Comparison of ENCODE assay signal across 22 mouse cellular contexts in genomic region chr10:128051589-128051988, GRCm38 (mm10). TPM values are rescaled to one million over a fixed set of nuclear protein-coding genes. Genes with fewer than 3 reads are reported as not detected.
DNase-seq lines count a peak whose midpoint lies in the region; ATAC-seq and TF ChIP-seq lines count a peak whose summit lies in the region.
"Had no signal": no experiment of that assay in that cellular context is flagged by ENCODE, and none has a peak within 500 bp of the region (broad histone marks: within the 10 kb centered on the region; RNA-seq: fewer than 3 reads in every experiment).

No protein-coding gene starts in this region.

- in situ Hi-C loops in CH12.LX (cut with MboI; ENCODE audit: low pct_ligation_motif_present, low pct_unique_long_range_greater_than_20kb, low sequenced_read_pairs), result no loop called here

- no peak for TF ChIP-seq EP300 in CH12.LX (IDR thresholded peaks at IDR 0.05; ENCODE audit: low read length)
- no peak for TF ChIP-seq EP300 in stomach, postnatal 0 days (optimal IDR thresholded peaks at IDR 0.05)

- no peak for ATAC-seq in stomach, postnatal 0 days (ENCODE audit: low FRiP score, low TSS enrichment)
- ATAC-seq in hindbrain, embryonic 12.5 days (ENCODE audit: low FRiP score), result no peak
- ATAC-seq: activated CD4-positive, CD25-positive, alpha-beta regulatory T cell, adult 4 months; CD4-positive, CD25-positive, alpha-beta regulatory T cell, adult 4 months; Patski had no signal

- H3K4me1 ChIP-seq in CH12.LX (ENCODE audit: control insufficient read depth in 1 of 2, insufficient read depth in 2 of 2), result no peaks in the 10 kb centered on the region
- no peaks in the 10 kb centered on the region for H3K4me1 ChIP-seq in stomach, postnatal 0 days (replicated peaks; ENCODE audit: control insufficient read depth, insufficient read depth)
- H3K4me1 ChIP-seq in hindbrain, embryonic 12.5 days, result no peaks in the 10 kb centered on the region

- H3K9ac ChIP-seq in CH12.LX (ENCODE audit: insufficient read depth, low read depth), result no peak overlapping the region
- H3K9ac ChIP-seq in stomach, postnatal 0 days (ENCODE audit: low read length), result no peak overlapping the region
- no peak overlapping the region for H3K9ac ChIP-seq in hindbrain, embryonic 12.5 days

- H3K4me2 ChIP-seq in CH12.LX (ENCODE audit: insufficient read depth, low read depth, poor library complexity, severe bottlenecking), result no peak overlapping the region
- no peak overlapping the region for H3K4me2 ChIP-seq in myocyte (ENCODE audit: low read depth)
- H3K4me2 ChIP-seq in stomach, postnatal 0 days (replicated peaks; ENCODE audit: low read depth), result no peak overlapping the region
- no peak overlapping the region for H3K4me2 ChIP-seq in hindbrain, embryonic 12.5 days (replicated peaks)

- no peak overlapping the region for H3K27ac ChIP-seq in CH12.LX (ENCODE audit: insufficient read depth, low read depth)
- H3K27ac ChIP-seq in stomach, postnatal 0 days (replicated peaks), result no peak overlapping the region
- H3K27ac ChIP-seq in hindbrain, embryonic 12.5 days, result no peak overlapping the region

- no peak for TF ChIP-seq CTCF in CH12.LX (conservative IDR thresholded peaks at IDR 0.05 in 1 of 2, IDR thresholded peaks at IDR 0.05 in 1 of 2; ENCODE audit: low read depth in 2 of 2, low read length in 2 of 2)
- TF ChIP-seq CTCF in stomach, postnatal 0 days (IDR thresholded peaks at IDR 0.05; ENCODE audit: low read depth), result no peak

- dilution Hi-C loops in CH12.LX (cut with MboI; ENCODE audit: extremely low pct_ligation_motif_present, extremely low pct_unique_long_range_greater_than_20kb, low sequenced_read_pairs), result no loop called here

- H3K4me3 ChIP-seq in CH12.LX (replicated peaks in 1 of 3; ENCODE audit: low read depth in 2 of 3, low read length in 2 of 3, poor library complexity in 1 of 3), result no peak overlapping the region
- no peak overlapping the region for H3K4me3 ChIP-seq in myocyte
- H3K4me3 ChIP-seq in stomach, postnatal 0 days (ENCODE audit: low read depth, low read length), result no peak overlapping the region
- H3K4me3 ChIP-seq in hindbrain, embryonic 12.5 days, result no peak overlapping the region

- H3K27me3 ChIP-seq in CH12.LX (replicated peaks) (no peaks in the 10 kb centered on the region), myocyte (ENCODE audit: control insufficient read depth, insufficient read depth, insufficient read length) (no peaks in the 10 kb centered on the region)
- no peaks in the 10 kb centered on the region for H3K27me3 ChIP-seq in stomach, postnatal 0 days (ENCODE audit: control insufficient read depth, insufficient read depth, low read length)
- no peaks in the 10 kb centered on the region for H3K27me3 ChIP-seq in hindbrain, embryonic 12.5 days
- H3K27me3 ChIP-seq: Patski had no signal

- no peak overlapping the region for H3ac ChIP-seq in myocyte (ENCODE audit: control insufficient read depth, insufficient read length)

- 0 out of 2 replicates have a peak, but pooled peaks cover 4% of the 10 kb centered on the region for H3K79me2 ChIP-seq in CH12.LX (replicated peaks; ENCODE audit: control insufficient read depth, extremely low read depth, insufficient read depth, poor library complexity, severe bottlenecking)
- H3K79me2 ChIP-seq in myocyte (ENCODE audit: control insufficient read depth, insufficient read depth), result no peaks in the 10 kb centered on the region

- peaks cover 29 to 45% of the 10 kb centered on the region in 2 experiments for H3K36me3 ChIP-seq in CH12.LX (replicated peaks in 1 of 2; ENCODE audit: control insufficient read depth in 1 of 2, insufficient read depth in 1 of 2, low read length in 1 of 2)
- peaks cover 37% of the 10 kb centered on the region for H3K36me3 ChIP-seq in myocyte (ENCODE audit: control insufficient read depth, insufficient read depth)
- H3K36me3 ChIP-seq in stomach, postnatal 0 days (ENCODE audit: control insufficient read depth, insufficient read depth, low read length), result peaks cover 10% of the 10 kb centered on the region
- H3K36me3 ChIP-seq in hindbrain, embryonic 12.5 days, result peaks cover 44% of the 10 kb centered on the region

- 0 out of 2 replicates have a peak, but pooled peaks have one; percentile 11 for TF ChIP-seq POLR2A in CH12.LX (IDR thresholded peaks at IDR 0.05; ENCODE audit: low read depth, low read length)
- no peak for TF ChIP-seq POLR2A in myocyte (IDR thresholded peaks at IDR 0.05; ENCODE audit: insufficient read length, low read depth)

- no peak for TF ChIP-seq RAD21 in CH12.LX (IDR thresholded peaks at IDR 0.05; ENCODE audit: low read depth, low read length)

- 93% methylated on average over 5 of the region's 5 CpGs for WGBS in stomach, postnatal 0 days
- WGBS in hindbrain, embryonic 12.5 days, result over 99% methylated on average over 5 of the region's 5 CpGs

- peak; percentile 74 for DNase-seq in heart, adult 11 months
- DNase-seq in heart, adult 8-10 months (ENCODE audit: low spot score), result no peak
- no peak for DNase-seq in CH12.LX (ENCODE audit: extremely low read depth)
- DNase-seq in stomach, postnatal 0 days (ENCODE audit: low spot score), result peak; percentile 12
- DNase-seq in urinary bladder, adult 18-20 months (ENCODE audit: low spot score in 2 of 2), result no peak
- DNase-seq in cerebellum, adult 11 months, result no peak
- DNase-seq: adrenal gland, adult 2 months; adrenal gland, adult 8-10 months; adrenal gland, postnatal 10 days; adrenal gland, postnatal 14 days; adrenal gland, postnatal 25 days; adrenal gland, postnatal 36 days; B cell, adult 2 months; cerebellum, adult 11-12 months; cerebellum, adult 18-20 months; cerebellum, adult 2 months had no signal

- no peaks in the 10 kb centered on the region for H3K9me3 ChIP-seq in CH12.LX (replicated peaks; ENCODE audit: low read length)
- H3K9me3 ChIP-seq in stomach, postnatal 0 days (ENCODE audit: control insufficient read depth, low read length), result no peaks in the 10 kb centered on the region
- no peaks in the 10 kb centered on the region for H3K9me3 ChIP-seq in hindbrain, embryonic 12.5 days (replicated peaks)
- H3K9me3 ChIP-seq: G1E had no signal

TF ChIP-seq in CH12.LX, 34 proteins besides CTCF, POLR2A, EP300 and RAD21 (continues in another document):
- no peak for TF ChIP-seq BHLHE40 (IDR thresholded peaks at IDR 0.05; ENCODE audit: low read depth, low read length)
- no peak for TF ChIP-seq UBTF (IDR thresholded peaks at IDR 0.05; ENCODE audit: low read depth, low read length)
- no peak for TF ChIP-seq ZKSCAN1 (IDR thresholded peaks at IDR 0.05; ENCODE audit: borderline replicate concordance, low read depth, low read length)
- no peak for TF ChIP-seq POLR2AphosphoS2 (IDR thresholded peaks at IDR 0.05; ENCODE audit: low read depth, low read length)
- no peak for TF ChIP-seq RCOR1 (conservative IDR thresholded peaks at IDR 0.05; ENCODE audit: low read depth, low read length)

TF ChIP-seq in myocyte, 11 proteins besides CTCF, POLR2A, EP300 and RAD21:
- peak; percentile 52 for TF ChIP-seq POLR2AphosphoS2 (IDR thresholded peaks at IDR 0.05; ENCODE audit: insufficient read length, low read depth)
- TF ChIP-seq REST (IDR thresholded peaks at IDR 0.05; ENCODE audit: insufficient read depth, insufficient read length), result no peak
- TF ChIP-seq CEBPB (IDR thresholded peaks at IDR 0.05; ENCODE audit: insufficient read depth, poor library complexity, severe bottlenecking), result no peak

RNA-seq across cellular contexts. Expression of gene Ptges3, which starts 7.2 kb away (rescaled TPM):
- 100 to 1,000 TPM in 1 of 4 experiments, 10 to 100 TPM in 3; 77.8 to 104 (median 91.6) TPM for total RNA-seq in heart, adult 8-10 months (2022)
- total RNA-seq in CH12.LX (2012; rRNA removed) (124 and 176 TPM in 2 replicates), CH12.LX (2014; rRNA removed) (196 and 210 TPM in 2 replicates)
- polyA plus RNA-seq in CH12.LX (2012; ENCODE audit: insufficient read length, low read depth) (247 and 274 TPM in 2 replicates), myocyte (2012; fragmentation: generic; extraction: Trizol) (84.3 TPM)
- 297 and 316 TPM in 2 replicates for polyA plus RNA-seq in stomach, postnatal 0 days (2015; fragmentation: Nextera tagmentation; extraction: Ambion mirVana)
- polyA plus RNA-seq in hindbrain, embryonic 12.5 days (2016; fragmentation: Nextera tagmentation; extraction: Ambion mirVana), result 495 and 513 TPM in 2 replicates

RNA-seq across cellular contexts. Expression of gene Naca, which starts 16.2 kb away (rescaled TPM):
- 100 to 1,000 TPM; 503 to 580 (median 537) TPM for total RNA-seq in heart, adult 8-10 months (2022)
- total RNA-seq in CH12.LX (2012; rRNA removed) (1,257 and 1,396 TPM in 2 replicates), CH12.LX (2014; rRNA removed) (1,670 and 1,798 TPM in 2 replicates)
- polyA plus RNA-seq in CH12.LX (2012; ENCODE audit: insufficient read length, low read depth) (1,330 and 1,397 TPM in 2 replicates), myocyte (2012; fragmentation: generic; extraction: Trizol) (870 TPM)
- polyA plus RNA-seq in stomach, postnatal 0 days (2015; fragmentation: Nextera tagmentation; extraction: Ambion mirVana), result 618 and 628 TPM in 2 replicates
- 673 and 675 TPM in 2 replicates for polyA plus RNA-seq in hindbrain, embryonic 12.5 days (2016; fragmentation: Nextera tagmentation; extraction: Ambion mirVana)

RNA-seq across cellular contexts. Expression of gene Atp5b, which starts 31.5 kb away (rescaled TPM):
- total RNA-seq in heart, adult 8-10 months (2022), result 1,000 to 10,000 TPM; 7,887 to 9,725 (median 8,934) TPM
- total RNA-seq in CH12.LX (2012; rRNA removed), result 1,695 and 1,781 TPM in 2 replicates
- 1,737 and 1,775 TPM in 2 replicates for total RNA-seq in CH12.LX (2014; rRNA removed)
- polyA plus RNA-seq in CH12.LX (2012; ENCODE audit: insufficient read length, low read depth), result 1,504 and 1,607 TPM in 2 replicates
- 3,270 TPM for polyA plus RNA-seq in myocyte (2012; fragmentation: generic; extraction: Trizol)
- polyA plus RNA-seq in stomach, postnatal 0 days (2015; fragmentation: Nextera tagmentation; extraction: Ambion mirVana), result 2,044 and 2,075 TPM in 2 replicates
- 1,948 and 1,970 TPM in 2 replicates for polyA plus RNA-seq in hindbrain, embryonic 12.5 days (2016; fragmentation: Nextera tagmentation; extraction: Ambion mirVana)

RNA-seq across cellular contexts. Expression of gene Prim1, which starts 36.6 kb away (rescaled TPM):
- total RNA-seq in heart, adult 8-10 months (2022), result 1 to 10 TPM; 1.5 to 2.2 (median 1.7) TPM
- total RNA-seq in CH12.LX (2012; rRNA removed), result 69.5 and 79.6 TPM in 2 replicates
- total RNA-seq in CH12.LX (2014; rRNA removed), result 151 and 171 TPM in 2 replicates
- 101 and 102 TPM in 2 replicates for polyA plus RNA-seq in CH12.LX (2012; ENCODE audit: insufficient read length, low read depth)
- polyA plus RNA-seq in myocyte (2012; fragmentation: generic; extraction: Trizol), result 9.1 TPM
- 27.3 and 27.4 TPM in 2 replicates for polyA plus RNA-seq in stomach, postnatal 0 days (2015; fragmentation: Nextera tagmentation; extraction: Ambion mirVana)
- 50.9 and 54.1 TPM in 2 replicates for polyA plus RNA-seq in hindbrain, embryonic 12.5 days (2016; fragmentation: Nextera tagmentation; extraction: Ambion mirVana)

RNA-seq across cellular contexts. Expression of gene Baz2a, which starts 39.8 kb away (rescaled TPM):
- total RNA-seq in heart, adult 8-10 months (2022), result 10 to 100 TPM; 21.3 to 22.8 (median 22.1) TPM
- total RNA-seq in CH12.LX (2012; rRNA removed) (11.8 and 12.8 TPM in 2 replicates), CH12.LX (2014; rRNA removed) (4.5 and 5.4 TPM in 2 replicates)
- polyA plus RNA-seq in CH12.LX (2012; ENCODE audit: insufficient read length, low read depth) (29.5 and 34.0 TPM in 2 replicates), myocyte (2012; fragmentation: generic; extraction: Trizol) (12.7 TPM)
- 5.5 and 7.9 TPM in 2 replicates for polyA plus RNA-seq in stomach, postnatal 0 days (2015; fragmentation: Nextera tagmentation; extraction: Ambion mirVana)
- 12.8 and 15.4 TPM in 2 replicates for polyA plus RNA-seq in hindbrain, embryonic 12.5 days (2016; fragmentation: Nextera tagmentation; extraction: Ambion mirVana)

Comparison
In these comparisons a context has a peak if more than half of its experiments do, and no peak if none do; other contexts are left out.
1. DNase-seq: peak in heart, adult 11 months (single experiment) and stomach, postnatal 0 days (single experiment); none in heart, adult 8-10 months (single experiment), CH12.LX (single experiment), urinary bladder, adult 18-20 months (0 of 2) and cerebellum, adult 11 months (single experiment).